Mouse (Mus musculus) forebrain, embryonic 15.5 days (tissue): ENCODE data around the gene Lamb1. TPM values are rescaled to one million over a fixed set of nuclear protein-coding genes. Genes with fewer than 3 reads are reported as not detected.

ENCODE experiments used
- ATAC-seq: fragments of 200-750 bp; cut with Nextera tagmentation; replicated peaks from 2 replicates; pipeline ENCODE4 v1.8.0; 2017; ENCODE audit warnings: mild to moderate bottlenecking, moderate TSS enrichment, moderate library complexity
- H3K27ac ChIP-seq: fragments of 300-500 bp; sonication (generic); replicated peaks from 2 replicates; pipeline ENCODE4 v1.5.1; 2015; ENCODE audit warnings: mild to moderate bottlenecking, inconsistent platforms
- H3K27me3 ChIP-seq: fragments of 300-500 bp; sonication (generic); 2 replicates; pipeline ENCODE4 v1.6.1; 2015; ENCODE audit warnings: inconsistent platforms
- H3K36me3 ChIP-seq: fragments of 300-500 bp; sonication (generic); 2 replicates; pipeline ENCODE4 v1.6.1; 2015; ENCODE audit warnings: mild to moderate bottlenecking, inconsistent platforms
- H3K4me1 ChIP-seq: fragments of 300-500 bp; sonication (generic); 2 replicates; pipeline ENCODE4 v1.6.1; 2015; ENCODE audit warnings: inconsistent platforms
- H3K4me2 ChIP-seq: fragments of 300-500 bp; sonication (generic); replicated peaks from 2 replicates; pipeline ENCODE4 v1.6.1; 2015; ENCODE audit warnings: mild to moderate bottlenecking, inconsistent platforms
- H3K4me3 ChIP-seq: fragments of 300-500 bp; sonication (generic); 2 replicates; pipeline ENCODE4 v1.5.1; 2015; ENCODE audit warnings: mild to moderate bottlenecking, inconsistent platforms
- H3K9ac ChIP-seq: fragments of 300-500 bp; sonication (generic); replicated peaks from 2 replicates; pipeline ENCODE4 v1.6.1; 2015; ENCODE audit warnings: mild to moderate bottlenecking, inconsistent platforms
- H3K9me3 ChIP-seq: fragments of 300-500 bp; sonication (generic); 2 replicates; pipeline ENCODE4 v1.6.1; 2016; ENCODE audit warnings: inconsistent platforms
- WGBS: fragments of 180-500 bp; shearing (Covaris S2); methylation state at CpG from one replicate; pipeline ENCODE4 v1.1.7; 2015; ENCODE audit warnings: mixed read lengths; 5-methylcytosine and 5-hydroxymethylcytosine counted together
- polyA plus RNA-seq: library from polyadenylated mRNA; unstranded; fragments of >200 nt; fragmentation: Nextera tagmentation; extraction: Ambion mirVana; gene quantifications from 2 replicates; pipeline ENCODE4 v1.2.1, GENCODE M21; 2015

Gene Lamb1
- polyA plus RNA-seq, 1 experiment from 2014 or later, result 18.3 TPM

GRCm38 (mm10) chr12:31239031-31239583 lies 25.9 kb upstream of the Lamb1 start:
- H3K9ac ChIP-seq, result no peak overlapping the region
- no peaks in the 10 kb centered on the region for H3K4me1 ChIP-seq
- no peaks in the 10 kb centered on the region for H3K36me3 ChIP-seq
- no peak overlapping the region for H3K4me2 ChIP-seq
- H3K27ac ChIP-seq, result no peak overlapping the region
- no peaks in the 10 kb centered on the region for H3K9me3 ChIP-seq
- no peak for ATAC-seq
- no peaks in the 10 kb centered on the region for H3K27me3 ChIP-seq
- 86% methylated on average over 3 of the region's 3 CpGs for WGBS
- H3K4me3 ChIP-seq, result no peak overlapping the region

- H3K4me2 ChIP-seq, result no peak overlapping the region
- H3K27ac ChIP-seq, result no peak overlapping the region
- H3K4me3 ChIP-seq, result no peak overlapping the region
- WGBS, result 76% methylated on average over 4 of the region's 4 CpGs
- no peaks in the 10 kb centered on the region for H3K9me3 ChIP-seq
- no peak for ATAC-seq
- H3K4me1 ChIP-seq, result no peaks in the 10 kb centered on the region
- no peaks in the 10 kb centered on the region for H3K27me3 ChIP-seq
- no peaks in the 10 kb centered on the region for H3K36me3 ChIP-seq
- H3K9ac ChIP-seq, result no peak overlapping the region
Observed at GRCm38 (mm10) chr12:31239798-31240197, 25.2 kb upstream of the Lamb1 start.

- Histone ChIP-seq H3K4me3 (no peak within 1 kb of the TSS), H3K27ac (no peak within 1 kb of the TSS), H3K9ac (no peak within 1 kb of the TSS), H3K9me3 (no peaks in the 10 kb centered on the region), H3K27me3 (no peaks in the 10 kb centered on the region), H3K4me1 (no peaks in the 10 kb centered on the region), H3K36me3 (no peaks in the 10 kb centered on the region), H3K4me2 (no peak within 1 kb of the TSS)
- ATAC-seq, result no peak
- 75% methylated on average over 5 of the region's 5 CpGs for WGBS
Observed at GRCm38 (mm10) chr12:31240470-31240869, 24.6 kb upstream of the Lamb1 start, which contains the start of gene Gm6993. TSS of gene Gm6993 (plus strand) at chr12:31240770.

DNA sequence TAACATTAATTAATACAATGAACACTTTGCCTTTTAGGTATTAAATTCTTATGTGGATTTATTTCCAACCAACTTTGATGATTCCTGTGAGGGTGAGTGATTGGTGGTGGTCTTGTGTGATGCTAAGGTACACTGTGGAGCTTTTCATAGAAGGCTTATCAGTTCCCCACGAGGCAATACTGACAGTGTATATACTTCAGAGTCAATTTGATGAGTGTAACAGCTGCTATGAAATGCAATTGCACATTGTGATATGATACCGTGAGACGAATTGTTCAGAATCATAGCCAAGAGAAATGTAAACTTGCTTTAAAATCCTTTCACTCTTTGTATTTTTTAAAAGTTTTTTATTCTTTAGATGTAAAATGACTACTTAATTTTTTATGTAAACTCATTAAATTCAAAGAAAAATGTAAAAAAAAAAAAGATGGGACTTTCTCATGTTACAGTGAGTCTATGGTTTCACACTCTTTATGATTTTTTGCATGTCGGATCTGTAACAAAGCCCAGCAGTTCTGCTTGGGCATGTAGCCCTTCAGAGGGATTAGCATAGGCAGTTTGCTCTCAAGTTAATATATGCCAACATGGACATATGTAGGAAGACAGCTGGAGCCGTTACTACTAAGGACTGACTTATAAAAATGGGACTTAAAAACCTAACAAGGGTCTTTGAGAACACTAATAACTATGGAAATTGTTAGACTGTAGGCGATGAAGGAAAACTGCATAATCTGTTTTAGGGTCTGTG lies 23.3 kb upstream of the Lamb1 start:
- no peak for ATAC-seq
- no peaks in the 10 kb centered on the region for H3K4me1 ChIP-seq
- 73% methylated on average over 6 of the region's 6 CpGs for WGBS
- H3K4me3 ChIP-seq, result no peak overlapping the region
- H3K27ac ChIP-seq, result no peak overlapping the region
- no peak overlapping the region for H3K9ac ChIP-seq
- H3K9me3 ChIP-seq, result no peaks in the 10 kb centered on the region
- no peaks in the 10 kb centered on the region for H3K27me3 ChIP-seq
- no peak overlapping the region for H3K4me2 ChIP-seq
- H3K36me3 ChIP-seq, result no peaks in the 10 kb centered on the region

DNA sequence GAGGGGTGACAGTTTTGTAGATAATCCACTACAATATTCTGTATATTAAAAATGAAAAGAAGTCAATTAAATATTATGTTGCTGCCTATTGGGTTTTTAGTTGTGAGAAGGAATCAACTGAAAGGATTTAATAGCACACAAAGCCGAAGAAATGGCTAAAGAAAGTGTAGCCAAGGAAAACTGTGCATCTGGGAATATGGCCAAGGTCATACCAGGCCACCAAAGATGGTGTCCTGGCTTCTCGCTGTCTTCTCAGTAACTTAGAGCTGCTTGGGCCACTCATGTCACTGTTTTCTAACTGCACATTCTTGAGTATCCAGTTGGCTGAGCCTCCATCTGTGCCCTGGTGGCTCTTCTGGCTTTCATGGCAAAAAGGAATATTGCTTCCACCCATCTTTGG lies 21.0 kb upstream of the Lamb1 start:
- H3K9me3 ChIP-seq, result no peaks in the 10 kb centered on the region
- H3K36me3 ChIP-seq, result no peaks in the 10 kb centered on the region
- ATAC-seq, result no peak
- 86% methylated on average over 2 of the region's 2 CpGs for WGBS
- H3K4me2 ChIP-seq, result no peak overlapping the region
- H3K4me1 ChIP-seq, result no peaks in the 10 kb centered on the region
- H3K9ac ChIP-seq, result no peak overlapping the region
- no peak overlapping the region for H3K4me3 ChIP-seq
- no peak overlapping the region for H3K27ac ChIP-seq
- no peaks in the 10 kb centered on the region for H3K27me3 ChIP-seq

DNA sequence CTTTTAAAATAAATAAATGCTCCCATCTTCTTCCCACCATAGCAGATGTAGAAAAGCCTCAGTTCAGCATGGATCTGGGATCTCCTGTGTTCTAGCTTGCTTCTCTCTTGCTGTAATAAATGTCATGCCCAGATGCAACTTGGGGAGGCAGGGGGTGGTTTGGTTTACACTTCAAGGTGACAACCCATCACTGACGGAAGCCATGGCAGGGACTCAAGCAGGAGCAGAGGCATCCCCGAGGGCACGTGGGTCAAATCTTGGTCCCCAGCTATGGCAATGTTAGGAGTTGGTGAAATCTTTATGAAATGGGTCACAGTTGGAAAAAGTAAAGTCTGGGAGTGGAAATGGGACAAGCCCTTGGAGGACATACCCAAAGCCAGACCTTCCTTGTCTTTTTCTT lies 20.3 kb upstream of the Lamb1 start:
- no peaks in the 10 kb centered on the region for H3K36me3 ChIP-seq
- no peaks in the 10 kb centered on the region for H3K27me3 ChIP-seq
- H3K4me2 ChIP-seq, result no peak overlapping the region
- no peak overlapping the region for H3K4me3 ChIP-seq
- H3K9ac ChIP-seq, result no peak overlapping the region
- no peak for ATAC-seq
- H3K4me1 ChIP-seq, result no peaks in the 10 kb centered on the region
- WGBS, result 88% methylated on average over 3 of the region's 3 CpGs
- H3K27ac ChIP-seq, result no peak overlapping the region
- no peaks in the 10 kb centered on the region for H3K9me3 ChIP-seq

- WGBS, result 66% methylated on average over 3 of the region's 3 CpGs
- no peak overlapping the region for H3K9ac ChIP-seq
- H3K4me2 ChIP-seq, result no peak overlapping the region
- ATAC-seq, result no peak
- H3K9me3 ChIP-seq, result no peaks in the 10 kb centered on the region
- H3K27me3 ChIP-seq, result no peaks in the 10 kb centered on the region
- no peak overlapping the region for H3K4me3 ChIP-seq
- H3K36me3 ChIP-seq, result no peaks in the 10 kb centered on the region
- H3K27ac ChIP-seq, result no peak overlapping the region
- H3K4me1 ChIP-seq, result no peaks in the 10 kb centered on the region
Observed at GRCm38 (mm10) chr12:31246153-31246552, 18.9 kb upstream of the Lamb1 start.

GRCm38 (mm10) chr12:31246615-31247014 lies 18.4 kb upstream of the Lamb1 start:
- no peak overlapping the region for H3K4me3 ChIP-seq
- H3K9me3 ChIP-seq, result no peaks in the 10 kb centered on the region
- 9% methylated on average over 3 of the region's 3 CpGs for WGBS
- no peak for ATAC-seq
- no peak overlapping the region for H3K9ac ChIP-seq
- H3K4me1 ChIP-seq, result no peaks in the 10 kb centered on the region
- no peaks in the 10 kb centered on the region for H3K27me3 ChIP-seq
- H3K36me3 ChIP-seq, result no peaks in the 10 kb centered on the region
- H3K4me2 ChIP-seq, result no peak overlapping the region
- no peak overlapping the region for H3K27ac ChIP-seq

GRCm38 (mm10) chr12:31248165-31248564 lies 16.9 kb upstream of the Lamb1 start:
- no peaks in the 10 kb centered on the region for H3K36me3 ChIP-seq
- no peak overlapping the region for H3K9ac ChIP-seq
- ATAC-seq, result no peak
- no peaks in the 10 kb centered on the region for H3K9me3 ChIP-seq
- WGBS, result 70% methylated on average over 3 of the region's 3 CpGs
- no peak overlapping the region for H3K4me3 ChIP-seq
- no peak overlapping the region for H3K4me2 ChIP-seq
- no peaks in the 10 kb centered on the region for H3K27me3 ChIP-seq
- no peak overlapping the region for H3K27ac ChIP-seq
- no peaks in the 10 kb centered on the region for H3K4me1 ChIP-seq

GRCm38 (mm10) chr12:31248681-31249080 lies 16.4 kb upstream of the Lamb1 start:
- Histone ChIP-seq H3K36me3 (no peaks in the 10 kb centered on the region), H3K27me3 (no peaks in the 10 kb centered on the region), H3K4me3 (no peak overlapping the region), H3K4me1 (no peaks in the 10 kb centered on the region), H3K9me3 (no peaks in the 10 kb centered on the region), H3K27ac (no peak overlapping the region), H3K4me2 (no peak overlapping the region), H3K9ac (no peak overlapping the region)
- no peak for ATAC-seq
- WGBS, result 54% methylated on average over 10 of the region's 10 CpGs

GRCm38 (mm10) chr12:31252259-31252658 lies 12.8 kb upstream of the Lamb1 start:
- Histone ChIP-seq H3K4me3 (no peak overlapping the region), H3K9ac (no peak overlapping the region), H3K27me3 (no peaks in the 10 kb centered on the region), H3K4me1 (no peaks in the 10 kb centered on the region), H3K27ac (no peak overlapping the region), H3K4me2 (no peak overlapping the region), H3K36me3 (no peaks in the 10 kb centered on the region), H3K9me3 (no peaks in the 10 kb centered on the region)
- no peak for ATAC-seq
- 86% methylated on average over 4 of the region's 4 CpGs for WGBS

GRCm38 (mm10) chr12:31254978-31255377 lies 10.1 kb upstream of the Lamb1 start:
- H3K27ac ChIP-seq, result no peak overlapping the region
- H3K27me3 ChIP-seq, result no peaks in the 10 kb centered on the region
- WGBS, result 89% methylated on average over 8 of the region's 8 CpGs
- no peak overlapping the region for H3K4me3 ChIP-seq
- ATAC-seq, result no peak
- H3K9me3 ChIP-seq, result no peaks in the 10 kb centered on the region
- no peak overlapping the region for H3K4me2 ChIP-seq
- no peak overlapping the region for H3K9ac ChIP-seq
- no peaks in the 10 kb centered on the region for H3K36me3 ChIP-seq
- no peaks in the 10 kb centered on the region for H3K4me1 ChIP-seq
